Mouse (Mus musculus): Measurements from ENCODE around the gene Ephb2. TPM values are rescaled to one million over a fixed set of nuclear protein-coding genes. Genes with fewer than 3 reads are reported as not detected.

Ephb2 gene
- polyA plus RNA-seq, 1 experiment from 2014 or later = 9.6 TPM

- DNase-seq (ENCODE audit: low spot score) = no peak
- Histone ChIP-seq H3K9me3 (replicated peaks) (no peaks in the 10 kb centered on the region), H3K4me3 (no peak overlapping the region), H3K27me3 (ENCODE audit: low read depth, poor library complexity, severe bottlenecking) (no peaks in the 10 kb centered on the region), H3K36me3 (peaks cover 10% of the 10 kb centered on the region; the same call in 1 of the 2 replicates), H3K4me1 (peaks cover 60% of the 10 kb centered on the region), H3K27ac (no peak overlapping the region)
- 81% methylated on average over 13 of the region's 13 CpGs for WGBS
Observed at GRCm38 (mm10) chr4:136731008-136731609, 104.7 kb downstream of the Ephb2 start.

GRCm38 (mm10) chr4:136730501-136730900 lies 105.3 kb downstream of the Ephb2 start:
- WGBS = 83% methylated on average over 9 of the region's 9 CpGs
- Histone ChIP-seq H3K4me1 (peaks cover 59% of the 10 kb centered on the region), H3K36me3 (peaks cover 10% of the 10 kb centered on the region; the same call in 1 of the 2 replicates)

DNA sequence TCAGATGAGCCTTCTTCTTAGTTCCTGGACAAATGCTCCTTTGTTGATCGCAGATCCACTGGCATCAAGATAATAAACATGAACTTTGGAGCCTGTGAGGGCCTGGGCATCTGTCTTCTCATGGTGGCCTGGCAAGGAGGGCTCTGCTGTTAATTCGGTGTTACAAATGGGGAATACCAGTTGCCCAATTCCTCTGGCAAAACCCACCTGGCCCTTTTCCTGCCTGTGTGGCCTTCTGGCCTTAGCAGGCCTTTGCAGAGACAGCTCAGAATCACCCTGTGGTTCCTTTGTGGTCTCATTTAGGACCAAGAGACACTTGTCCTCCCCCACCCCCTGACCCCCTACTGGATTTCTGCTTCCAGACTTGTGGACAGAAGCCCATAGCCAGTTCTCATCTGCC lies 106.2 kb downstream of the Ephb2 start:
- no peak for DNase-seq (ENCODE audit: low spot score)
- Histone ChIP-seq H3K27me3 (ENCODE audit: low read depth, poor library complexity, severe bottlenecking) (no peaks in the 10 kb centered on the region), H3K36me3 (peaks cover 10% of the 10 kb centered on the region; the same call in 1 of the 2 replicates), H3K27ac (no peak overlapping the region), H3K4me1 (peaks cover 58% of the 10 kb centered on the region), H3K9me3 (replicated peaks) (no peaks in the 10 kb centered on the region), H3K4me3 (no peak overlapping the region)
- 94% methylated on average over 2 of the region's 2 CpGs for WGBS

More at GRCm38 (mm10) chr4:136730501-136730900, 105.3 kb downstream of the Ephb2 start:
- Histone ChIP-seq H3K27ac (no peak overlapping the region), H3K4me3 (no peak overlapping the region), H3K27me3 (ENCODE audit: low read depth, poor library complexity, severe bottlenecking) (no peaks in the 10 kb centered on the region), H3K9me3 (replicated peaks) (no peaks in the 10 kb centered on the region)
- DNase-seq (ENCODE audit: low spot score) = no peak

- H3K36me3 ChIP-seq = peaks cover 10% of the 10 kb centered on the region; the same call in 1 of the 2 replicates
- H3K4me1 ChIP-seq = peaks cover 55% of the 10 kb centered on the region
- H3K4me3 ChIP-seq = no peak overlapping the region
- no peaks in the 10 kb centered on the region for H3K9me3 ChIP-seq (replicated peaks)
- no peak for DNase-seq (ENCODE audit: low spot score)
- no peaks in the 10 kb centered on the region for H3K27me3 ChIP-seq (ENCODE audit: low read depth, poor library complexity, severe bottlenecking)
- H3K27ac ChIP-seq = no peak overlapping the region
- 89% methylated on average over 8 of the region's 8 CpGs for WGBS
Observed at GRCm38 (mm10) chr4:136726941-136727340, 108.8 kb downstream of the Ephb2 start.

DNA sequence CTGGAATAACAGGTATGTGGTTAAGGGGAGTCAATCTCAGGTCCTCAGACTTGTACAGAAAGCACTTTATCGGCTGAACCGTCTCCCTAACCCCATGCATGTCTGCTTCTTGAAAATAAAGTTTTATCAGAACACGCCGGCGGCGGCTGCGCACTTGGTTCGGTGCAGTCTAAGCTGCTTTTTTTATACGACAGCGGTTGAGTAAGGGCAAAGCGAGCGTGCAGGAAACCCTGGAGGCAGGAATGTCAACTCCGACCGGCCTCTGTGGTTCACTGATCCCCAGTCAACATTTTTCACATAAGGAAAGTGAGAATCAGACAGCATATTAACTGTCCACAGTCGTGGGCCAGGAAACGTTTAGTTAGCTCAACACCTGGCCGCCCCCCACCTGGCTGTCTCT lies 111.1 kb downstream of the Ephb2 start:
- no peaks in the 10 kb centered on the region for H3K9me3 ChIP-seq (replicated peaks)
- peaks cover 52% of the 10 kb centered on the region for H3K4me1 ChIP-seq
- no peak overlapping the region for H3K4me3 ChIP-seq
- peaks cover 11% of the 10 kb centered on the region; the same call in 1 of the 2 replicates for H3K36me3 ChIP-seq
- 74% methylated on average over 17 of the region's 17 CpGs for WGBS
- peak; percentile 46 for DNase-seq (ENCODE audit: low spot score)
- no peak overlapping the region for H3K27ac ChIP-seq
- no peaks in the 10 kb centered on the region for H3K27me3 ChIP-seq (ENCODE audit: low read depth, poor library complexity, severe bottlenecking)

DNA sequence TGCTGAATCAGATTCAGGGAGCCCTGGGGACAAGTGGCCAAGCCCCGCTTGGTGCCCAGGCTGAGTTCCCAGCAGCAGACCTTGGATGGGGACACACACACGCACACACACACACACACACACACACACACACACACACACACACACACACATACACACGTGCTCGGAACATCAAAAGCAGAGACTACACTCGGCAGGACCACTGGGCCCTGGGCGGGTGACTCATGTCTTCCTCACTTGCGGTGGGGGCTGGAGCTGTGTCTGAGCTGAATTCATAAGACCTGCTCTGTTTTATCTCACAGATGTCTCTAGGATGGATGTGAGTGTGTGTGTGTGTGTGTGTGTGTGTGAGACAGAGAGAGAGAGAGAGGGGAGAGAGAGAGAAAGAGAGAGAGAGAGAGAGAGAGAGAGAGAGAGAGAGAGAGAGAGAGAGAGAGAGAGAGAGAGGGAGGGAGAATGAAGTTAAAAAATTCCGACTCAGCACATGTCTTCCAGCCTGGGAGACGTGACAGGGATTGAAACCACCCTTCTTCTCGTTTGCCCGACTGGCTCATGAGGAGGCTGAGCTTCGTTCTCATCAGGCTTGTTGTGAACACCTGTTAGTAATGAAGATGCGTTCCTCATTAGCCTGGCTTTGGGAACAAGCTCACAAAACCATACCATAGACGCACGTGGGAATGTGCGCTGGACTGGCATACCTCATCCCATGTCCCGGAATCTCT lies 113.3 kb downstream of the Ephb2 start:
- Histone ChIP-seq H3K36me3 (peaks cover 8% of the 10 kb centered on the region; the same call in 1 of the 2 replicates), H3K27me3 (ENCODE audit: low read depth, poor library complexity, severe bottlenecking) (no peaks in the 10 kb centered on the region), H3K27ac (no peak overlapping the region), H3K9me3 (replicated peaks) (no peaks in the 10 kb centered on the region), H3K4me3 (no peak overlapping the region), H3K4me1 (peaks cover 47% of the 10 kb centered on the region)
- DNase-seq (ENCODE audit: low spot score) = no peak
- 52% methylated on average over 17 of the region's 17 CpGs for WGBS

GRCm38 (mm10) chr4:136721937-136722336 lies 113.9 kb downstream of the Ephb2 start:
- no peak overlapping the region for H3K4me3 ChIP-seq
- DNase-seq (ENCODE audit: low spot score) = no peak
- no peaks in the 10 kb centered on the region for H3K27me3 ChIP-seq (ENCODE audit: low read depth, poor library complexity, severe bottlenecking)
- 42% methylated on average over 3 of the region's 3 CpGs for WGBS
- H3K9me3 ChIP-seq (replicated peaks) = no peaks in the 10 kb centered on the region
- 0 out of 2 replicates have a peak overlapping the region, but pooled peaks have one; percentile 12 for H3K27ac ChIP-seq
- H3K36me3 ChIP-seq = peaks cover 8% of the 10 kb centered on the region
- H3K4me1 ChIP-seq = peaks cover 47% of the 10 kb centered on the region

DNA sequence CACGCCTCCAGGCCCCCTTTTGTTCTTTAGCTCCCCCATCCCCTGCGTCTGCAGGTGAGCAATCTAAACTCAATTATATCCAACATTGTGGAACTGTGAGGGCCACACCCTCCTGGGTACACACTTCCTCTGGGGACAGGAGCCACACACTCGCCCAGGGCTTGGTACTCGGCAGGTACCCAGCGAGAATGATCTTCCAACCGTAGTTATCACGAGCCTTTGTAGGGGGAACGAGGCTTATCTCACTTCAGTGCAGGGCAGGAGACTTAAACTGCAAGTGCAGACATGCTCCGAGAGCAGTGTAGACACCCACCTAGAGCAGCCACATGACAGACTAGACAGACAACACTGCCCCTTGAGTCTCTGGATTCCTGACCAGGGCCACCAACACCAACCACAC lies 115.8 kb downstream of the Ephb2 start:
- no peak for DNase-seq (ENCODE audit: low spot score)
- H3K4me3 ChIP-seq = no peak overlapping the region
- peaks cover 8% of the 10 kb centered on the region for H3K36me3 ChIP-seq
- H3K4me1 ChIP-seq = peaks cover 54% of the 10 kb centered on the region
- no peaks in the 10 kb centered on the region for H3K9me3 ChIP-seq (replicated peaks)
- H3K27me3 ChIP-seq (ENCODE audit: low read depth, poor library complexity, severe bottlenecking) = no peaks in the 10 kb centered on the region
- no peak overlapping the region for H3K27ac ChIP-seq
- 85% methylated on average over 9 of the region's 9 CpGs for WGBS

GRCm38 (mm10) chr4:136718193-136718986 lies 117.4 kb downstream of the Ephb2 start:
- Histone ChIP-seq H3K27me3 (ENCODE audit: low read depth, poor library complexity, severe bottlenecking) (no peaks in the 10 kb centered on the region), H3K9me3 (replicated peaks) (no peaks in the 10 kb centered on the region), H3K36me3 (peaks cover 8% of the 10 kb centered on the region), H3K27ac (no peak overlapping the region), H3K4me1 (peaks cover 57% of the 10 kb centered on the region), H3K4me3 (no peak overlapping the region)
- DNase-seq (ENCODE audit: low spot score) = no peak
- 96% methylated on average over 14 of the region's 14 CpGs for WGBS

DNA sequence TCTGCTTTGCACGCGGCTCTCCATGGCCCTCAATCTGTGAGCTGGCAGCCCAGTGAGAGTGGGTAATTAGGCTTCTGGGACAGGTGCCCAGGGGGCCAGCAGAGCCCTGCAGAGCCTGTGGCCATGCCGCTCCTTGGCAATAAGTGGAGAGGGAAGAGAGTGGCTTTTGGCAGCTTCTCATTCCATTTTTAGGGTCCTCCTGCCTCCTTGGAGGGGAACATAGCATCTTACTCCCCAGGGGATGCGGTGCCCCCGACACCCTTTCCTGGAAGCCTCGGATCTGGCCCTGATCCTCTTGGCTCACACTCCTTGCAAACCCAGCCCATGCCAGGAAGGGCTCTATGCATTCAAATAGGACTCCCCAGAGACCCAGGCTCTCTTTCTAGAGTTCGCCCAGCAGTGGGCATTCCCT lies 119.2 kb downstream of the Ephb2 start:
- H3K27ac ChIP-seq = no peak overlapping the region
- WGBS = 83% methylated on average over 7 of the region's 7 CpGs
- peaks cover 8% of the 10 kb centered on the region for H3K36me3 ChIP-seq

GRCm38 (mm10) chr4:136714530-136714929 lies 121.3 kb downstream of the Ephb2 start:
- Histone ChIP-seq H3K27ac (no peak overlapping the region), H3K9me3 (replicated peaks) (no peaks in the 10 kb centered on the region), H3K36me3 (peaks cover 6% of the 10 kb centered on the region), H3K4me1 (peaks cover 53% of the 10 kb centered on the region), H3K27me3 (ENCODE audit: low read depth, poor library complexity, severe bottlenecking) (0 out of 2 replicates have a peak, but pooled peaks cover 3% of the 10 kb centered on the region), H3K4me3 (no peak overlapping the region)
- no peak for DNase-seq (ENCODE audit: low spot score)
- 60% methylated on average over 6 of the region's 6 CpGs for WGBS

More for the DNA sequence above, 119.2 kb downstream of the Ephb2 start:
- no peak overlapping the region for H3K4me3 ChIP-seq
- H3K27me3 ChIP-seq (ENCODE audit: low read depth, poor library complexity, severe bottlenecking) = no peaks in the 10 kb centered on the region
- no peaks in the 10 kb centered on the region for H3K9me3 ChIP-seq (replicated peaks)
- DNase-seq (ENCODE audit: low spot score) = no peak
- peaks cover 56% of the 10 kb centered on the region for H3K4me1 ChIP-seq

GRCm38 (mm10) chr4:136713889-136714288 lies 121.9 kb downstream of the Ephb2 start:
- peaks cover 60% of the 10 kb centered on the region for H3K4me1 ChIP-seq
- no peak for DNase-seq (ENCODE audit: low spot score)
- H3K27me3 ChIP-seq (ENCODE audit: low read depth, poor library complexity, severe bottlenecking) = 0 out of 2 replicates have a peak, but pooled peaks cover 3% of the 10 kb centered on the region
- H3K9me3 ChIP-seq (replicated peaks) = no peaks in the 10 kb centered on the region
- WGBS = 93% methylated on average over 7 of the region's 7 CpGs
- no peak overlapping the region for H3K27ac ChIP-seq
- peaks cover 4% of the 10 kb centered on the region for H3K36me3 ChIP-seq
- H3K4me3 ChIP-seq = no peak overlapping the region
